Mouse (Mus musculus) spleen, adult 18-20 months (tissue): Measurements from ENCODE around the gene Ankib1.

ENCODE experiments used
- DNase-seq, 2 experiments: peaks; one replicate each; pipeline ENCODE4 v3.0.0; 2022; ENCODE audit warnings: mixed read lengths in 2 of 2

Gene Ankib1

GRCm38 (mm10) chr5:3645326-3645725 lies 157.4 kb downstream of the Ankib1 start:
- no peak for DNase-seq

GRCm38 (mm10) chr5:3644621-3645020 lies 158.1 kb downstream of the Ankib1 start:
- no peak for DNase-seq
